Mouse (Mus musculus) hindlimb bud, embryonic 11.5 days (tissue): ENCODE data around the gene Nup210l.
"Not testable (repeated sequence)": the region's sequence is repeated elsewhere in the genome, so short reads cannot be mapped to it uniquely, and the experiment has no call there.

Experiments used
- DNase-seq: peaks from one replicate; pipeline ENCODE4 v3.0.0-alpha.2; 2012; ENCODE audit warnings: low read depth, low spot score; ENCODE audit errors: extremely low spot score

Gene Nup210l

DNA sequence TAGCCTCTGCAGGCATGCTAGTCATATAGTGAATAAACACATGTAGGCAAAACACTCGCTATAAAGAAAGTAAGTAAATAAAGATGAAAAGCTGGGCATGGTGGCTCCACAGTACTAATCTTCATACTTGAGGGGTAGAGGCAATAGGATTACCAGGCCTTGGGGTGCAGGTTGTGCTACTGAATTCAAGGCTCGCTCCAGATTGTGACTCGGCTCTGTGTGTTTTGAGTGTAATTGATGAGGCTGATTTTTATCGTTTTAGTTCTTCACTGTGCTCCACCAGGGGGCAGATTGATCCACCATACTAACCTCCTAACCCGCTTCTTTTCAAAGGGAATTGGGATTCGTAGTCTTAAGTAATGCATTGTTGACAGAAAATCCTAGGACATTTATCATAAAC, 116.2 kb downstream of the Nup210l start:
- DNase-seq = no peak

DNA sequence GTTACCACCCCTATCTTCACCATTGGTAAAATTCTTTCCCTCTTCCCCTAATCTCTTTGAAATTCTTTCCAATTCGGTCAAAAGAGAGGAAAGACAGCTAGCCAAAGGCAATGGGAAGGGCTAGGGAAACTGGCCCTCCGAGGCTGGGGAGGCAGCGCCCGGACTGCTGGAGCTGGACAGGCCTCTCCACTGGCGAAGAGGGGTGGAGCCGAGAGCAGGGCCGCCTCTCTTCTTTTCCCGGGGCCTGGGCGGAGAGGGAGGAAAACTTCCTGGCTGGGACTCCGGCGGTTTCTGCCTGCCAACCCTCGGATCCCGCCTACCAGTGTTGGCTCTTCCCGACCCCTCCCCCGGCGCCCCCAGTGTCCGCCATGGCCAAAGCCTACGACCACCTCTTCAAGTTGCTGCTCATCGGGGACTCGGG, 116.6 kb downstream of the Nup210l start:
- no peak for DNase-seq

DNA sequence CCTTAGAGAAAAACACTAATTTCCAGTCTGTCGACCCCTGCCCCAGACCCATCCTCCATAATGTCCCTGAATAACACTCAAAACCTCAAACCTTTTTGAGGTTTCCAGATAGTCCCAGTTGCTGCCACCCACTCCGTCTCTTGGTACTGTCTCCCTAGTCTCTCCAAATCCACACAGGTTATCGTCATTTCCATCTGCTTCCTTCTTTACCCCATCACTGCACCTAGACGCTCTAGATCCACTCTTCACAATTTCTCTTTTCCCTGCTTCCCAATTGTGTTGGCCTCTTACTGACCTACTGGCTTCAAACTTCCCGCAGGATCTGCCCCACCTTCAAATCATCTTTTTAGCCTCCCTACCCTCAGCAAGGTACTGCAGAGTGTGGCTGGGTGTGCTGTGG, 117.2 kb downstream of the Nup210l start:
- DNase-seq = no peak

DNA sequence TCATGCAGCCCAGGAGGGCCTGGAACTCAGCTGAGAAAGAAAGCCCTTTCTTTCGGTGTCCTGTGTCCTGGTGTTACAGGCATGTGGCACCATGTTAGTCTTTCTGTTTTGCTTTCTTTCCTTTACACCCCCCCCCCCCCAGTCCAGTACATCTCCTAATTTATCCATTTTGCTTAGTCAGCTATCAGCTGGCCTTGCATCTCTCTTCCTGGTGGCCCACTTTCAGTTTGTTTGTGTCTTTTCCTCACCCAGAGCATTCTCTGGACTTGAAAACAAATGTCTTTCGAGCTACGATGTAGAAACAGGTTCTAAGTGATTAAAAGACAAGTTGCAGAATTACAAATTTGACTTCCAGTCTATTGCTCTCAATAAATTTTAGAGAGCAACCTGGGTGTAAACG, 118.5 kb downstream of the Nup210l start:
- no peak for DNase-seq

DNA sequence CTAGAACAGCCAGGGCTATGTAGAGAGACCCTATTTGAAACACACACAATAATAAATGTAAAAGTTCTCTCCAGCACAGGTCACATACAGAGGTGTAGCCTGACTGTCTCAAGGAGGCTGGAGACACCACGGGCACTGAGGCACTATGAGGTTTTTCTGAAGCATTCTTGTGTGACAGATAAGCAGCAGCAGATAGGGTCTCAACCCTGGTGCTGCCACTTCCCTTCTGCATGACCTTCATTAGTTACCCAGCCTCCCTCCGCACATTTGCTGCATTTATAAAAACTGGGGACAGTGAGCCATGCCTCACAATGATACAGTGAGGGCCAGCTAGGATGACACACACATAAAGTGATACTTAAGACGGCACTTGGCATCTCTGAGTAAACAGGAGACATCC, 119.0 kb downstream of the Nup210l start:
- DNase-seq = no peak

DNA sequence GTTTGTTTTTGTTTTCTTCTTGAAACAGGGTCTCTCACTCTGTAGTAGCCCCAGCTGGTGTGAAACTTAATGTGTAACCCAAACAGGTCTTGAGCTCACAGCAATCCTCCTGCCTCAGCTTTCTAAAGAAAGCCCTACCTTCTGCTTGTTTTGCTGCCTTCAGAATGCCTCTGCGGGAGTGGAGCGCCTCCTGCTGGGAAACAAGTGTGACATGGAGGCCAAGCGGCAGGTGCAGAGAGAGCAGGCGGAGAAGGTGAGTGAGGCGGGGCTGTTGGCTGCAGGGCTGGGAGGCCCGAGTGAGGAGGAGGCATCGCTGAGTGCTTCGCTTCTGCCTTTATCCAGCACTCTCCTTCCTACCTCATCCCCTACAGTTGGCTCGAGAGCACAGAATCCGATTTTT, 120.4 kb downstream of the Nup210l start:
- DNase-seq = no peak

DNA sequence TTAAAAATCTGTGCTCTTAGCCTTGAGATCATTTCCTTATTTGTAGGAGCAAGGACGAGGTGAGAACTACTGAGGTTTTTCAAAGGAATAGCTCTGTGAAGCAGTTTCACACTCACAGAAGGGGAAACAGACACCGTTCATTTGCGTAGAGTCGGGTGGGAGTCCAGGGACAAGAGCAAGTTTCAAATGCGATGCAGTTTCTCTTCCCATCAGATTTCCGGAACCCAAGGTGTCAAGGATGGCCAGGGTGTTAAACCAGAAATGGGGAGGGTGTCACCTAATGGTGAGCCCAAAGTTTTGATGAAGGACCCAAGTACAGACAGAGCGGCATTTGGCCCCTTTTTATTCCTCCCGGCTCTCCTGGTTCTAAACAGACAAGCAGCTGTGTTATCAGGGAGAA, 127.1 kb downstream of the Nup210l start:
- no peak for DNase-seq

DNA sequence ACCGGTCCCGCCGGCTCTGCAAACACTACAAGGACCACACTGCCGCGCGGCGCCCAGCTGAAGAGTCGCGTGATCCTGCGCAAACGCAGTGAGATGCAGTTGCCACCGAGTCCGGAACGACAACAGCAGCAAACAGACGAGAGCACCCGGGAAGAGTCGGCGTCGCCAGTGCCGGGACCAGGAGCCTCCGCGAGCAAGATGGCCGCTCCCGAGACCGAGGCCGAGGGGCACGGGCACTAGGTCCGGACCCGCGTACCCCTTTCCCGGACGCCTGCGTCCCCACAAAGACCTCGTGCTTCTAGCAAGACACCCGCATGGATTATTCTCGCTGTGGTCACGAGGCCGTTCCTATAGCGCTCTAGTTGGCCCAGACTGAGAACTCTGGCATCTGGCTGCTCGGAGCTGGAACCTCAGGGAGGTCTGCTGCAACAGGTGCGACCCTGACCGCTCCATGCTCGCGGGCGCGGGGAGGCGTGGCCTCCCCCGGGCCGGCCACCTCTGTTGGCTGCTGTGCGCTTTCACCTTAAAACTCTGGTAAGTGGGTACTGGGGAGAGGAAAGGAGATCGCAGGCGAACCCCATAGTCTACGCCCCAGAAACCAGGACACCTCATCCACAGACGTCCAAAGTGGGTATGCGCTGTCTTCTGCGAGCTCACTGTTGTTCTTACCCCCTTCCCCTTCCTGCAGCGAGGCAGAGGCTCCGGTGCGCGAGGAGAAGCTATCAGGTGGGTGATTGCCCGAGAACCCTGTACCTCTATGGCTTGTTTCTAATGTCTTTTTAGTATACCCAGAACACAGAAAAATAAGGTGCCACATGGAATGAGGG, 127.8 kb downstream of the Nup210l start, which contains the start of gene Jtb:
Gene Jtb (plus strand): TSS at position 91 of the 827 bp plus-strand sequence.
- DNase-seq = no peak

DNA sequence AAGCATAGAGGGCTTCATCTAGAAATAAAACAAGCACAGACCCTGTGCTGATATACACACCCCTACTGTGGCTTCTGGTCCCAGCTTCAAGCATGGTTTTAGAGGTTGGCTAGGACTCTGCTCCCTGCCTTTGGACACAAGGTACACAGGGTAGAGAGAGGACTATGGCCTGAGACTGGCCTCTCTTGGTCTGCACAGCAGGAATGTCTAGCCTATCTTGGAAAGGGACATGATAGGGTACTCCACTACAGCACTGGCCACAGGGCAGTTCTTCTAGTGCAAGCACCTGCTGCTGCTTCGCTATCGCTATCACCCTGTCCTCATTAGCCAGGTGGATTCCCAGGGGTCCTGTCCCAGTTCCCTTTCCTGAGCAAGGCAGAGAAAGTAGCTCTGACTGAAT, 137.3 kb downstream of the Nup210l start:
- no peak for DNase-seq

DNA sequence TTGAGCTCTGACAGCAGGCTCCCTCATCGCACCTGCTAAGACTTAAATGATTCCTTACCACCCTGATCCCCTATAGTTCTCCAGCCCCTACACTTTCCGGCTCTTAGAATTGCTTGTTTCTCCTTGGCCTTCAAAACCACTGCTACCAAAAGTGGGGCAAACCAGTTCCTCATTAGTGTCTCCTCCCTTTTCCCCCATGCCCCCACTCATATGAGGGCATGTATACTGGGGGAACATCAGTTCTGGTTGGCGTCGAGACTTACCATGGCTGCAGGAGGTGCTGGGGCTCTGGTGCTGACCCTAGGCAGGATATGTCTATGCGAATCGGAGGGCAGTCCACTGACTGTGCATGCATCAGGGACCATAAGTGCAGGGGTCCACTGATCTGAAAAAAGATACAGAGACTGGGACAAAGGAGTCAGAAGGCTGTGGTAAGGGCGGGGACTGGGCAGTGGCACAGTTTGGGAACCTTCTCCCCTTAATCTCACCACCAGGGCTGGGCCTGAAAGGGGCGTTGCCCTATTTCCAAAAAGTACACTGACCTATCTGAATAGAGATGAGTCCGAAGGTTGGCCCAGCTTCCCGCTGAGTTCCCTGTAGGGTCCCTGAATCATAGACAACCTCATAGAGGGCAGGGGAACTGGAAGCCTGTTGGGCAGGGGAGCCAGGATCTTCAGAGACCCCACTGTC, 137.9 kb downstream of the Nup210l start:
- no peak for DNase-seq

DNA sequence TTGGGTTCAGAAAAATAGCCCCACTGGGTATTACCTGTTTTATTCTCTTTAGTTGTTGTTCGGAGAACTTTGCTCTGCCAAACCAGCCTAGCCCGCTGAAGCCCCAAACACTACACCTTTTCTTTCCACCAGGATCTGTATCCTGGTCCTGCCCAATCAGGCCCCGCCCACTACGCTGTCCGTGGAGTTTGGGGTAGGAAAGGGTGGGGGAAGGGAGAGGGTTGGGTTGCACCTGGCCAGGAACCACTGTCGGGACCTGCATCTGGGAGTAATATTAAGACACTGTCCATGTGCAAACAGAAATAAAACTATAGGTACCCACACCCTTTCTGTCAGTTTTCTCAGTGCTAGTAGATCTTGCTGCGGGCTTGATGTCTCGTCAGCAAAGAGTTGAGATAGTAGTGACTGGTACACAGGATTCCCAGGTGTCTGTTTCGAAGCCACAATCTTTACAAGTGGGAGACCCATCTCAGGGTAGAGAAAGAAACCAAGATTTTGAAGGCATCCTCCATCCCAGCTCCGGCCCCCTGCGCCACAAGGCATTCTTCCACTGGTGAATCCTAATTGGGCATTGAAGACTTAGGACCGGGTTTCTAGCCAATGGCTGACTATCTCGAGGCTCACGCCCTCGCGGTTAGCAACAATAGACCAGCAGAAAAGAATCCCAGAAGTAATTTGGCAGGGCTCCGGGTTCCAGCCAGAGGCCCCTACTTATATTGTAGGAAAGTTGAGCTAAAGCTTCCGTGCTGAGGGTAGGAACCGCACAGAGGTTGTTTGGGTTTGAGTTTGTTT, 139.2 kb downstream of the Nup210l start, which contains the start of gene Creb3l4:
Gene Creb3l4 (minus strand): TSS at position 529 of the 792 bp plus-strand sequence.
- DNase-seq = no peak

DNA sequence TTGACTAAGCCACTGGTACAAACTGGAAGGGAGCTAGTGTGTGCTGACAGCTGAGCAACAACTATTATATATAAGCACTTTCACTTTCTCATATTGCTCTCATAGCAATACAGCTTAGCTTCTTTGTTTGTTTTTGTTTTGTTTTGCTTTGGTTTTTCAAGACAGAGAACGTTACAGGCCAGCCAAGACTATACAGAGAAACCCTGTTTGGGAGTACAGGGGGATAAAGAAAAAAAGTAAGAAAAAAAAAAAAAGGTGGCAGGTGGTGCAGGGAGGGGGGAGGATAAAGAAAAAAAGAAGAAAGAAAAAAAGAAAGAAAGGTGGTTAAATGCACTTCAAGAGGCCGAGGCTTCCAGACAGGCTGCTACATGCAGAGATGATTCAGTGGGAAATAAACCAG, 141.5 kb downstream of the Nup210l start:
- no peak for DNase-seq

DNA sequence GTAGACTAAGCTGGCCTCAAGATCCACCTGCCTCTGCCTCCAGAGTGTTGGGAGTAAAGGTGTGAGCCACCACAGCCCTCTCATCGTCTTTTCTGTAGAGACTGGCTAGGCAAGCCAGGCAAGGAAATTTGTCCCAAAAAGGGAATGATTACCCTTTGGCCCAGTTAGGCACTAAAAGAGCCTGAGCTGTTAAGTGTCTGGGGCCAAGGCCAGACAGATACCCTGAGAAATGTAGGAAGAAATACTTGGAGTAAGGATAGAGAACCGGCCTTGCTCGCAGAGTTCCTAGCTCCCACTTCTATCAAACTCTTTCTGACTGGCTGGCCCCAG, 143.7 kb downstream of the Nup210l start:
- DNase-seq = no peak

DNA sequence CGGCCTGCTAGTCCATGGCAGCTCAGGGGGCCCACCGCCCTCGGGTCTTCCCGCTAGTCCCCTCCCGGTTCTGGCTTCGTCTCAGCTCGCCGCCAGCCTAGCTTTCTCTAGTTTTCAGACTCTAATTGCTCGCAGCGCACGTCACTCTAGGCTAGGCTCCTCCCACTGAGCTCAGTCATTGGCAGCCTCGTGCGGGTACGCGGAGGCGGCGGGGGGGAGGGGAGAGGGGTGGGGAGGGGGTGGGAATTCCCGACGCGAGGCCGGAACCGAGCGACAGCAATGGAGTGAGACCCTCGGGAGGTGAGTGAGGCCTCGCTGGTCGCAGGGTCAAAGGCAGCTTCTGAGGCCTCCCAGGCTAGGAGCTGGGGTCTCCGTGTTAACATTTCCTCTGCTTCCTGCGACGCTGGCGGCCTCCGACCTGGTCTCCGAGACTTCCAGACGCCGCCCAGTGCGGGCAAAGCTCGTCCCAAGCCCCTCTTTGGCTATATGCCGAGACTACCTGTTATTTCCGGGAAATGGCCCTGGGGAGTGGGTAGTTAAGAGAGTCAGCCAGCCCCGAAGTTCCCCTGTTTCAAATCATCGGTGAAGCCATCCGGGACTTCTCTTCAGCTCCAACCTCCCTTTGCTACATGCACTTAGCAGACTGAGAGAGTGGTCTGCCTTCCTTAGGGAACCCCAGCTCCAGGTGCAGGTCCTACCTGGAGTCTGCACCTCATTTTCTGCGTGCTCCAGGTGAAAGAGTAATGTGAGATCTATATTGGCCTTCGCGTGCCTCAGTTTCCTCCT, 144.2 kb downstream of the Nup210l start, which contains the start of gene Slc39a1:
Gene Slc39a1 (plus strand): TSS at position 213 of the 786 bp plus-strand sequence.
- DNase-seq = peak; percentile 80

DNA sequence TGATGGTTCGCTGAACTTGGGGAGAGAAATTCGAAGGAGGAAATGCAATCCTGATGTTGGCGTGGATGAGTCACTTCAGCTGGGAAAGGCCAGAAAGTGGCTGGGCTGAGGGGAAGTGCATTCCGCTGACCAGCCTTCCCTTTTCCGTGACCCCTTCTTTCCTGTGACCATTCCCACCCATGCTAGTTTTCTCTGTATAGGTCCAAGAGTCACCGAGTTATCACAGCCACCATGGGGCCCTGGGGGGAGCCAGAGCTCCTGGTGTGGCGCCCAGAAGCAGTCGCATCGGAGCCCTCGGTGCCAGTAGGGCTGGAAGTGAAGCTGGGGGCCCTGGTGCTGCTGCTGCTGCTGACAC, 144.8 kb downstream of the Nup210l start:
- DNase-seq = no peak

DNA sequence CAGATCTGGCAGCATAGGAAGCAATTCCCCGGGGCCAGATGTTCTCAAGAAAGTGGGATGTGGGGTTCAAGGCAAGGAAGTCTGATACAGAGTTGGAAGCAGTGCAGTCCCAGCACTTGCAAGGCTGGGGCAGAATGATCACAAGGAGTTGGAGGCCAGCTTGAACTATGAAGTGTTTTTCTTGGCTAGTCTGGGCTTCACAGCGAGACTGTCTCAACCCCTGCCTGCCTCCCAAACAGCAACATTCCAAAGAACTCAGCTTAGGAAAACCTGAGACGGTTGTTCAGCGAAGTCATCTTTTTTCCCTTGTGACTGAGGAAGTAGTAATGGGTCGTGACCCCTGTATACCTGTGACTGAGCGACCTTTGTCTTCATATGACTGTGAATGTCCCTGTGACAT, 146.9 kb downstream of the Nup210l start:
- no peak for DNase-seq

DNA sequence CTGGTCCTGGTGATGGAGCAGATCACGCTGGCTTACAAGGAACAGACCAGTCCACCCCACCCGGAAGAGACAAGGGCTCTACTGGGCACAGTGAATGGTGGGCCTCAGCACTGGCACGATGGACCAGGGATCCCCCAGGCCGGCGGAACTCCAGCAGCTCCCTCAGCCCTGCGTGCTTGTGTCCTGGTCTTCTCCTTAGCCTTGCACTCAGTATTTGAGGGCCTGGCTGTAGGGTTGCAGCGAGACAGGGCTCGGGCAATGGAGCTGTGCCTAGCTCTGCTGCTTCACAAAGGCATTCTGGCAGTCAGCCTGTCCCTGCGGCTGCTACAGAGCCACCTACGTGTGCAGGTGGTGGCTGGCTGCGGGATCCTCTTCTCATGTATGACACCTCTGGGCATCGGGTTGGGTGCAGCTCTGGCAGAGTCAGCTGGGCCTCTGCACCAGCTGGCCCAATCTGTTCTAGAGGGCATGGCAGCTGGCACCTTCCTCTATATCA, 147.8 kb downstream of the Nup210l start:
- not testable (repeated sequence) for DNase-seq

DNA sequence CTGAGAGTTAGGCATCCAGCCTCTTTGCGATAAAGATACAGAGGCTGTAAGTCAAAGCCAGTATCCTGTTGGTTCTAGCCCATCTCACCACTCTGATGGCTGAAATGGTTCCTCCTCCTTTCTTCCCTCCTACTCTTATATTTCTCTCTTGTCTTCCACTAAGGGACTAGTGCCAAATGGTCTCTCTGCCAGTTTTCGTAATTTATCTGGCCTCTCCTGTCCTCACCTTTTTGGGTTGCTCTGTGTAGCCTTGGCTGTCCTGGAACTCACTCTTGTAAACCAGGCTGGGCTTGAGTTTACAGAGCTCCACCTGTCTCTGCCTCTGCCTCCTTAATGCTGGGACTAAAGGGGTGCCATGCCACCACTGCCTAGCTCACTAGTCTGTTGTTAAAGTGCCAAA, 148.7 kb downstream of the Nup210l start:
- DNase-seq = not testable (repeated sequence)

DNA sequence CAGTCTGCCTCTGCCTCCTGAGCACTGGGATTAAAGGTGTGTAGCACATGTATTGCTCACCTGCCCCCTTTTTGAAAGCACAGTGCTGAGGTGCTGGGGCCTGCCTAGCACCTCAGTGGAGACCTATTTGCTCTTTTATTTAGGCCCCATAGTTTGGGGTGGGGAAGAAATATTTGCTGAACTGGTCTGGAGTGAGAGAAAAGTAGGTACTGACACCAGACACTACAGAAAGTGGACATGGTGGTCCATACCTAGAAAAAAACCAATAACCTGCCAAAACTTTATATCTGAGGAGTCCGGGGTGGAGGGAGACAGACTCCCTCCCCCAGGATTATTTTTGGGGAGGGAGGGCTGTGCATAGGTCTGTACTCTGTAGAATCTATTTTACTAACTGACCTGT, 149.2 kb downstream of the Nup210l start:
- not testable (repeated sequence) for DNase-seq

DNA sequence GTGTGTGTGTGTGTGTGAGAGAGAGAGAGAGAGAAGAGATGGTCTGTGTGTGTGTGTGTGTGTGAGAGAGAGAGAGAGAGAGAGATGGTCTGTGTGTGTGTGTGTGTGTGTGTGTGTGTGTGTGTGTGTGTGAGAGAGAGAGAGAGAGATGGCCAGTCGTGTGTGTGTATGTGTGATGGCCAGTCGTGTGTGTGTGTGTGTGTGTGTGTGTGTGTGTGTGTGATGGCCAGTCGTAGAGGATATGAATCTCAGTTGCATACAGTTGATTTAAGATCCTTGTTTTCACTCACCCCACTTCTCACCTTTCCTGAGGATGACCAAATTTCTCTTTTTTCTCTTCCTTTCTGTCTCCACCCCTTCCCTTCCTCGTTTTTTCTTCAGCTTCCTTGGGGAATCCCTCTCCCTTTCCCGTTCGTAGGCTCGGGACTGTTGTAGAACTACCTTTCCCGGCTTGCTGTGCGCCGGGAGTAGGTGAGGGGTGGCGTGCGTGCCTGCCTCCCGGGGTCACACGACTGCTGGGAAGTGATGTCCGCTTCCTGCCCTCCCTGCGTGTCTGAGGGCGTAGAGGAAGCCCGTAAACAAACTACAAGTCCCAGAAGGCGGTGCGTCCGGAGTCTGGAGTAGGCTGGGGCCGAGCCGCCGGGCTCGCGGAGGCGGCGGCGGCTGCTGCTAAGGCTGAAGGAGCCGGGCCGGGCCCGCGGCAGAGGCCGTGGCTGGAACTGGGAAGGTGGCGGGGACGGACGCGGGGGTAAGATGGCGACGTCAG, 149.9 kb downstream of the Nup210l start, which contains the start of gene Crtc2:
Gene Crtc2 (plus strand): TSS at position 511 of the 766 bp plus-strand sequence.
- peak; percentile 84 for DNase-seq
